Mouse (Mus musculus) thymus, adult 2 months (tissue): ENCODE results near the gene Adora3.

Experiments
- CTCF ChIP-seq: fragments of 200-500 bp; IDR thresholded peaks from 2 replicates; pipeline ENCODE4 v1.5.1; 2012; ENCODE audit warnings: mild to moderate bottlenecking, control low read depth, low read length, moderate library complexity, borderline replicate concordance; ENCODE audit not compliant: control insufficient read depth, poor library complexity, insufficient read depth; ENCODE audit errors: extremely low read depth
- POLR2A ChIP-seq: fragments of 200-500 bp; IDR thresholded peaks from 2 replicates; pipeline ENCODE4 v1.6.1; 2012; ENCODE audit warnings: mild to moderate bottlenecking, low read length, control low read depth, moderate library complexity; ENCODE audit not compliant: control insufficient read depth, poor library complexity, insufficient read depth; ENCODE audit errors: extremely low read depth

DNA sequence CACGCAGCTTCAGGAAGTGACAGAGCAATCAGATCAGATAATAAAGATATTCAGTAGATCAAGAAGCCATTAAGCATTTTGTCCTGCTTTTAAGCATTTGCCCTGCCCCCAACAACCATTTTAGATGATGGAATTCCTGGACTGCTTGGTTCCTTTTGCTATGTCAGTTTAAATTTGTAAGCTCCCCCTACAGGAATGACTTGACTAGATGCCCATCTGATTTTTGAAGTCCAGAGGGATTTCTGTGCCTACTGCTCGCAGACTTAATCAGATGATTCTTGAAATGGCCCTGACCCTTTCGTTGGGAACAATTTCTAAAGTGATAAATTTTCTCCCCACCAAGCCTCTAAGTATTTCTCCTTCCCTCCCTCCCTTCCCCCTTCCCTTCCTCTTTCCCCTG, 1.9 kb downstream of the Adora3 start:
- TF ChIP-seq POLR2A (no peak), CTCF (no peak)
